Mouse (Mus musculus) limb, embryonic 15.5 days (tissue): ENCODE data around the gene Cdyl. TPM values are rescaled to one million over a fixed set of nuclear protein-coding genes. Genes with fewer than 3 reads are reported as not detected.
A peak's percentile ranks its signal among the peaks of the same experiment; 100 is the strongest.

Source experiments
- ATAC-seq: fragments of 200-750 bp; cut with Nextera tagmentation; 2 replicates; pipeline ENCODE4 v1.8.0; 2017; ENCODE audit warnings: low read depth, moderate TSS enrichment; ENCODE audit not compliant: insufficient number of reproducible peaks, low FRiP score, low TSS enrichment
- H3K27ac ChIP-seq: fragments of 300-500 bp; sonication (generic); 2 replicates; pipeline ENCODE4 v1.5.1; 2015; ENCODE audit warnings: moderate library complexity, mild to moderate bottlenecking, inconsistent platforms
- H3K27me3 ChIP-seq: fragments of 300-500 bp; sonication (generic); 2 replicates; pipeline ENCODE4 v1.6.1; 2015; ENCODE audit warnings: inconsistent platforms
- H3K36me3 ChIP-seq: fragments of 300-500 bp; sonication (generic); 2 replicates; pipeline ENCODE4 v1.6.1; 2015; ENCODE audit warnings: inconsistent platforms
- H3K4me1 ChIP-seq: fragments of 300-500 bp; sonication (generic); 2 replicates; pipeline ENCODE4 v1.6.1; 2015; ENCODE audit warnings: inconsistent platforms
- H3K4me2 ChIP-seq: fragments of 300-500 bp; sonication (generic); 2 replicates; pipeline ENCODE4 v1.6.1; 2015; ENCODE audit warnings: mild to moderate bottlenecking, inconsistent platforms
- H3K4me3 ChIP-seq: fragments of 300-500 bp; sonication (generic); 2 replicates; pipeline ENCODE4 v1.5.1; 2015; ENCODE audit warnings: mild to moderate bottlenecking, inconsistent platforms
- H3K9ac ChIP-seq: fragments of 300-500 bp; sonication (generic); 2 replicates; pipeline ENCODE4 v1.6.1; 2015; ENCODE audit warnings: inconsistent platforms
- H3K9me3 ChIP-seq: fragments of 300-500 bp; sonication (generic); 2 replicates; pipeline ENCODE4 v1.6.1; 2016; ENCODE audit warnings: inconsistent platforms
- WGBS: fragments of 180-500 bp; shearing (Covaris S2); methylation state at CpG from one replicate; pipeline ENCODE4 v1.1.7; 2015; 5-methylcytosine and 5-hydroxymethylcytosine counted together
- polyA plus RNA-seq: library from polyadenylated mRNA; unstranded; fragments of >200 nt; fragmentation: Nextera tagmentation; extraction: Ambion mirVana; gene quantifications from 2 replicates; pipeline ENCODE4 v1.2.1, GENCODE M21; 2015

Cdyl gene
- polyA plus RNA-seq, 1 experiment from 2014 or later, result 16.6 TPM

DNA sequence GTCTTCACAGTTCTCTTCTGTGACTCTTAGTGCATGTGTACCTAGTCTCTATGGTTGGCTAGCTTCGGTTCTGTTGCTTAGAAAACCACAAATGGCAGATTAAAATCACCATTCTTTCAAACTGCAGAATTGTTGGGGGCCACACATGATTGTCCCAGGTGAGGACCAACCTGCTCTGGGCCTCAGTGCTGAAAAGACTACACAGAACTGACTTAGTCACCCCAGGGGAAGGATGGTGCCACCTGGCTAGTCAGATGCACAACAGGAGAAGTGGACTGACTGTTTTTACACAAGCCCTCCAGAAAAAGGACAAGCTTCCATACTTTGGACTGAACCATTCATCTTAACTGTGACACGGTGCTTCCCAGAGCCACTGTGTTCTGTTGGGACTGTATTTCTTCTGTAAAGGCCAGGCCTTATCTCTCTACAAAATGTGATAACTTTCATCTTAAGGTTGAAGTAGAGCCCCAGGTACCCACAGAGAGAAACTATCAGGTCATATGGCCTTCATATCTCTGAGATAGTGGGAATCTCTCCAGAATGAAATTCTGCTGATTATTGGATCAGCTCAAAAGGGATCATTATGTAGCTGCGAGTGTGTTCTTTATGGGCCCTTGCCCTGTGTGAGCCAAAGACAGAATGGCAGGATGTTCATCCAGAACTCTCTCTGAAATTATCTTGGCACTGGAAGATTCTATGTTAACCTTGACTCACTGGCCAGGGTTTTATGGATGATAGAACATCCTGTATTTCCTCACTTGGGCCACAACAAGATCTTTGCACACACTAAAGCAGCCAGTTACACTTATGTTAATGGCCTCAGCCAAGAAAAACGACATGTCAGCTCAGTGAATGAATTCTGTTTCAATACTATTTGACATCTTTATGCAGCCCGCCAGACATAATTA is 149.9 kb downstream of the Cdyl start:
- Histone ChIP-seq H3K4me3 (no peak overlapping the region), H3K4me2 (no peak overlapping the region), H3K36me3 (no peaks in the 10 kb centered on the region), H3K4me1 (peaks cover 37% of the 10 kb centered on the region), H3K9ac (no peak overlapping the region), H3K9me3 (no peaks in the 10 kb centered on the region), H3K27ac (no peak overlapping the region), H3K27me3 (no peaks in the 10 kb centered on the region)
- WGBS, result 65% methylated on average over 5 of the region's 5 CpGs
- no peak for ATAC-seq

DNA sequence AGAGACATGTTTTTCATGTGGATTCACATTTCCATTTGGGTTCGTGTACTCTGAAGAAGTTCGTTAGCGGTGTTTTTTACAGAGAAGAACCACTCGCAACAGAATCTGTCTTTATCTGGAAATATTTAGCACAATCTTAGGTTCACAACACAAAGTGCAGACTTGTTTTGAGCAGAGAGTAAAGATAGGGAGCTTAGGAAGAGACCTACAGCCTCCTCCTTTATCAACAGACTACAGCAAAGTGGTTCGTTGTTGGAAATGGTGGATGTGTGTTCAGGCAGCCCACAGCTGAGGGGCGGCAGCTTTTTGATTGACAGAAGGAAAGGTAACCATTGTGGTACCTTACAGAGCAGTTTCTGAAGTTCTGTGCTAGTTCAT is 150.5 kb downstream of the Cdyl start:
- Histone ChIP-seq H3K36me3 (no peaks in the 10 kb centered on the region), H3K4me2 (no peak overlapping the region), H3K4me1 (peaks cover 40% of the 10 kb centered on the region), H3K4me3 (no peak overlapping the region), H3K9ac (no peak overlapping the region), H3K27me3 (no peaks in the 10 kb centered on the region), H3K9me3 (no peaks in the 10 kb centered on the region), H3K27ac (no peak overlapping the region)
- no peak for ATAC-seq
- 82% methylated on average over 6 of the region's 6 CpGs for WGBS

DNA sequence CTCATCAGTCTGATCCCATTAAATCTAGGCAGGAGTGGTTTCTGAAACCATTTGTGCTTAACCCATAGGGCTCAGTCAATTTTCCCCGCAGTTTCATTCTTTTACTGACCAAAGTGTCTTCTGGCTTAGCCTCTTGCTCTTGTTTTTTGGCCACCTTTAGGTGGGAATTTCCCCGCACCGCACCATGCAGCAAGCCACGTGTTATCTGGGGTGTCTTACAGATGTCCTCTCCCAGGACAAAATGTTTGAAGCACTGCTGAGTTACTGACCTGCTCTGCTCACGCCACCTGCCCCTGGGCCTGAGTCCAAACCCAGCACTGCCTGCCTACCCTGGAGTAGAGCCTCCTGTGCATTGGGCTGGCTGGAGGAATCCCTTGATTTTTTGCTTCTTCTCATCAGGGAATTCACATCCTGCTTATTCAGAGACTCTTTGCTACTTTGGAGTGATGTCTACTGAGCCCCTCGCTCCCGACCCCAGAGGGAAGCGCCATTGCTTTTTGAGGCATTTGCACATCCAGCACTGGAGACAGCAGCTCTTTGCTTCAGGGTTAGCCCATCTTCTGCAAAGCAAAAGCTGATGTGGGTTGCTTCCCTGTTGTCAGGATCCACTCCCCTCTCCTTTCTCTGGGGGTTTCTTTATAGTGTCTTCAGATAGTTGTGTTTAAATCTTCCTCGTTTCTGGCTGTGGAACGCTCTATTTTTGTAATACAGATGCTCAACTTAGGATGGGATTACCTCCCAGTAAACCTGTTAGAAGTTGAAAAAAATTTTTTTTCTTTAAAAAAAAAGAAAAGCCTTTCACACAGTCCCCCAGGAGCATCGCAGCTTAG is 151.9 kb downstream of the Cdyl start:
- Histone ChIP-seq H3K4me1 (peaks cover 39% of the 10 kb centered on the region), H3K4me2 (no peak overlapping the region), H3K36me3 (0 out of 2 replicates have a peak, but pooled peaks cover 4% of the 10 kb centered on the region), H3K27ac (no peak overlapping the region), H3K4me3 (no peak overlapping the region), H3K9ac (no peak overlapping the region), H3K27me3 (no peaks in the 10 kb centered on the region), H3K9me3 (no peaks in the 10 kb centered on the region)
- 71% methylated on average over 11 of the region's 11 CpGs for WGBS
- ATAC-seq, result no peak

DNA sequence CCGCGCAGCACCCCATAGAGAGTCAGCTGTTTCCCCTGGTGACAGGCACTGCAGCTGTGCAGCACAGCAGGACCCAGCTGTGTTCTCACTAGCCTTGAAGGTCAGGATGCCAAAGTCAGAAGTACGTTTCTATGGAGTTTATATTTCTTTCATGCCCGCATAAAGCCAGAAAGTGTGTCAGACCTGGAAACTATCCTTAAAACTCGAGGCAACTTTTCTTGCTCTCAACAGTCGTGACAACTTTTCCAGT is 152.5 kb downstream of the Cdyl start:
- 46% methylated on average over 6 of the region's 6 CpGs for WGBS

DNA sequence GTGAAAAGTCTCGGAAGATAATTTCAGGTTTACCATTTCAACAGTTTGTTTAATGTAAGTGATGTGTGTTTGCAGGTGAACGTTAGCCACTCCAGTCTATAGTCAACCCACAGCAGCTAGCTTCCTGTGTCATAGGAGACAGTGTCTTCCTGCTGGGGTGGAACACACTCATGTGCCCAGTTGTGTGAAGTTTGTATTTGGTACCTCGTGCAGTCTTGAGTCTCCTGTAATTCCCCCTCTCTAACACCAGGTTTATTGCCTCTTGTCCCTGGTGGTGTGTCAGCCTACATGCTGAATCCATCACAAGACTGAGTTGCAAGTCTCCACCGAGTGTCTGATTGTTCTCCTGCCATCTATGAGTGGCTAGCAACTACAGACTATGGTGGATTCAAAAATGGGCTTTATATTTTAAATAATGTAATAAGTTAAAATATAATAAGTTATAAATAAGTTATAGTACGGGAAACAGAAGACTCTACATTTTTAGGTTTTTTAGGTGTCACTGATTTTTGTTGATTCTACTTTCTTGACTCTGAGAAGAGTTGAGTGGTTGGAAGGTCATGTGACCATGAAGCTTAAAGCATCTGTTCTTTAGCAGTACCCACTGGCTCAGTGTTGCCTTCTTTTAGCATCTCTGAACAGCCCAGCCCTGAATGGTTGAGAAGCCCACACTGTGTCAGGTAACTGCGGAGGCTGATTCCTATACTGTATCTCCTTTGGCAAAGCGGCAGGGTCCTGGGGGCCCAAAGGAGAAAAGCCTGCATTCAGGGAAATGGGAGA is 153.9 kb downstream of the Cdyl start:
- Histone ChIP-seq H3K4me2 (no peak overlapping the region), H3K4me1 (peaks cover 43% of the 10 kb centered on the region), H3K9me3 (no peaks in the 10 kb centered on the region), H3K9ac (no peak overlapping the region), H3K4me3 (no peak overlapping the region), H3K27me3 (no peaks in the 10 kb centered on the region), H3K36me3 (peaks cover 22% of the 10 kb centered on the region), H3K27ac (no peak overlapping the region)
- no peak for ATAC-seq
- 70% methylated on average over 7 of the region's 7 CpGs for WGBS

More for the DNA sequence above, 152.5 kb downstream of the Cdyl start:
- no peak overlapping the region for H3K9ac ChIP-seq
- ATAC-seq, result no peak
- H3K4me2 ChIP-seq, result no peak overlapping the region
- no peak overlapping the region for H3K27ac ChIP-seq
- H3K9me3 ChIP-seq, result no peaks in the 10 kb centered on the region
- H3K36me3 ChIP-seq, result peaks cover 9% of the 10 kb centered on the region; the same call in 1 of the 2 replicates
- H3K4me3 ChIP-seq, result no peak overlapping the region
- H3K27me3 ChIP-seq, result no peaks in the 10 kb centered on the region
- peaks cover 43% of the 10 kb centered on the region for H3K4me1 ChIP-seq

DNA sequence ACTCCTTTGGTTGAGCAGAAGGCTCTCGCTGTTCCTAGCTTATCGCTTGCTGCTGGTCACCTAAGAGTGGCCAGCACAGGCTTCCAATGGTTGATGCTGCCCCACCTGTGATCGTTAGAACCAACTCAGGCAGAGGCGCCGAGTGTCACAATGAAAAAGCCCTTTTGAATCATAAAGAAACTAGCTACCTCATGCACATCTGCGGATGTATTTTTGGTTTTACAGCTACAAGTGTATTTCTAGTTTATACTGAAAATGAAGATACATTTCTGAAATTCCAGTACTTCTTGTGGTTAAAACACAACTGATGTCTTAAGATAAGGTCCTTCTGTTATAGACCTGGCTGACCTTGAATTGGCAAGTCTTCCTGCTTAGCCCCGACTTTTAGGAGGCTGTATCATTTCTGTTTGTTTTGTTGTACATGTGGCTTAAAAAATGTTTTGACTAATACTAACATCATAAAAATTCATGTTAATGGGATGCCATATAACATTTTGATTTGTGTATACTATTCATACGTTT is 155.6 kb downstream of the Cdyl start:
- Histone ChIP-seq H3K9ac (no peak overlapping the region), H3K36me3 (peaks cover 33% of the 10 kb centered on the region), H3K27me3 (no peaks in the 10 kb centered on the region), H3K4me2 (no peak overlapping the region), H3K27ac (no peak overlapping the region), H3K4me1 (peaks cover 43% of the 10 kb centered on the region), H3K9me3 (no peaks in the 10 kb centered on the region), H3K4me3 (no peak overlapping the region)
- no peak for ATAC-seq
- 84% methylated on average over 8 of the region's 8 CpGs for WGBS

DNA sequence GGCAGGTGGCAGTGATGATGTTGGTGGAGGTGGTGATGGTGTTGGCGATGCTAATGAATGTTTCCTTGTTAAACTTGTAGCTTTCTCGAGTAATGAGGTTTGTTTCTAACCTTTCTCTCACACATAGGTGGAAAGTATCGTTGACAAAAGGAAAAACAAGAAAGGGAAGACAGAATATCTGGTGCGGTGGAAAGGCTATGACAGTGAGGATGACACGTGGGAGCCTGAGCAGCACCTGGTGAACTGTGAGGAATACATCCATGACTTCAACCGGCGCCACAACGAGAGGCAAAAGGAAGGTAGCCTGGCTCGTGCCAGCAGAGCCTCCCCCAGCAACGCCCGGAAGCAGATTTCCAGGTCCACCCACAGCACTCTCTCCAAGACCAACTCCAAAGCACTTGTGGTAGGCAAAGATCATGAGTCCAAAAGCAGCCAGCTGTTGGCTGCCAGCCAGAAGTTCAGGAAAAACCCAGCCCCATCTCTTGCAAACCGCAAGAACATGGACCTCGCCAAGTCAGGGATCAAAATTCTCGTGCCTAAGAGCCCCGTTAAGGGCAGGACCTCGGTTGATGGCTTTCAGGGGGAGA is 156.2 kb downstream of the Cdyl start:
- peaks cover 33% of the 10 kb centered on the region for H3K36me3 ChIP-seq
- no peak overlapping the region for H3K9ac ChIP-seq
- H3K27ac ChIP-seq, result peak overlapping the region; percentile 48
- ATAC-seq, result 0 out of 2 replicates have a peak, but pooled peaks have one; percentile 56
- no peaks in the 10 kb centered on the region for H3K9me3 ChIP-seq
- no peak overlapping the region for H3K4me2 ChIP-seq
- 63% methylated on average over 16 of the region's 16 CpGs for WGBS
- H3K27me3 ChIP-seq, result no peaks in the 10 kb centered on the region
- H3K4me1 ChIP-seq, result peaks cover 43% of the 10 kb centered on the region
- no peak overlapping the region for H3K4me3 ChIP-seq

DNA sequence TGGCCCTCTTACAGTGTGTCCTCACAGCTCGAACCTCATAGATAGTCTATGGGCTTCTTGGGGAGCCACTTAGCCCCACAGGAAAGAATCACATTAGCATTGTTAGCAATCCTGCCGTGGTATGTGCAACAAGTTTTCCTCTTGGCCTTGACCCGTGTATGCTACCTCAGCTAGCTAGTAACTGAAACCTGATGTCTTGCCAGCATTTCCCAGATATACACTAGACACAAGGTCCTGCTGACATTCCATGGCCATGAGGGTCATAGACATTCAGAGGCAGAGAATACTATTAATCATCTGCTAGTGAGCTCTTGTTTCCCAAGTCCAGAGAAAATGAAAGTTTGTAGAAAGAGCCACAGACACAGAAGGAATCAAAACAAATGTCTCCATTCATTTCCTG is 158.0 kb downstream of the Cdyl start:
- H3K27me3 ChIP-seq, result no peaks in the 10 kb centered on the region
- 72% methylated on average over 3 of the region's 3 CpGs for WGBS
- no peaks in the 10 kb centered on the region for H3K9me3 ChIP-seq
- peaks cover 33% of the 10 kb centered on the region for H3K36me3 ChIP-seq
- H3K27ac ChIP-seq, result no peak overlapping the region
- ATAC-seq, result no peak
- peaks cover 35% of the 10 kb centered on the region for H3K4me1 ChIP-seq
- no peak overlapping the region for H3K9ac ChIP-seq
- no peak overlapping the region for H3K4me2 ChIP-seq
- no peak overlapping the region for H3K4me3 ChIP-seq

DNA sequence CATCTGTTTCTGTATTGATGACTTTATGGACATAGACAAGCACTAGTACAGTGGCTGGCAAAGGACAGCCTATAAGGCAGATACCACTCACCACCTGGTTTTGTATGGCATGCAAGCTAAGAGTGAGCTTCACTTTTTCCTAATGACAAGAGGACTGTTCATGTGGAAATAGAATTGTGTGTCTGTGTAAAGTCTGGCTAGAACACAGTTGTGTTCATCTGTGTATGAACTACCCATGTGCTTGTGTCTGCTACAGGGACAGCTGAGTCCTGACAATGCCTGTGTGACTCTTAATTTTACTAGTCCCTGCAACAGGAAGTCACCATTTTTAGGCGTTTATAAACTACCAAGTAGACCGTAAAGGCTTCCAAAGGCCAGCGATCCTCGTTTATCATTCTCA is 158.4 kb downstream of the Cdyl start:
- no peak for ATAC-seq
- Histone ChIP-seq H3K9me3 (no peaks in the 10 kb centered on the region), H3K36me3 (peaks cover 33% of the 10 kb centered on the region), H3K27ac (no peak overlapping the region), H3K27me3 (no peaks in the 10 kb centered on the region), H3K4me3 (no peak overlapping the region), H3K4me1 (peaks cover 38% of the 10 kb centered on the region), H3K4me2 (no peak overlapping the region), H3K9ac (no peak overlapping the region)
- 74% methylated on average over 4 of the region's 4 CpGs for WGBS

DNA sequence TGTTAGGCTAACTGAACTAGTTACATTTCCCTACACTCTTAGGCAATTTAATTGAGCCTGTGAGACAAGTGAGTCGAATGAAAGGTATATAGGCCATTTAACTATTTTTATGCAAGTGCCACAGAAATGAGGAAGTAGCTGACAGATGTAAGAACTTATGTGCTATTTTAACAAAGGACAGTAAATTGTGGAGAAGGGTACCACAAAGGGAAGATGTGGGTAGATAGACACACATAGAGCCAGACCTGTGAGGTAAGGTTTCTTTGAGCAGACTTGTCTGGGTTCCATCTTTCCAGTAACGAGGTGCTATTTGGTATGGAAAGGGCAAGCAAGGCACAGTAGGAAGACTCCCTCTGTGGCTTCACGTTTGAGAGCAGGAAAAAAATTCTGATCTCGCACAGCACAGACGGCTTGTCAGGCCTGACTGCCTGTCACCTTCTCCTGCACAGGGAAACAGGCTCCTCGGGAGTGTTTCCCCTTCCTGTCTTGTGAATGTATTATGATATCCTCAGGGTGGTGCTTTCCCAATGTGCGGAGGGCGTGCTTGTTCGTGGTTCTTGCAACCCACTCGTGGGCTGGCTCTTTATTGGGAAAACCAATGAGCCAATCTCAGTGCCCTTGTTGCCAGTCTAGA is 162.3 kb downstream of the Cdyl start:
- no peak overlapping the region for H3K4me2 ChIP-seq
- H3K9ac ChIP-seq, result no peak overlapping the region
- ATAC-seq, result no peak
- H3K27ac ChIP-seq, result no peak overlapping the region
- no peaks in the 10 kb centered on the region for H3K9me3 ChIP-seq
- WGBS, result 37% methylated on average over 10 of the region's 10 CpGs
- peaks cover 40% of the 10 kb centered on the region for H3K36me3 ChIP-seq
- H3K4me1 ChIP-seq, result peaks cover 17% of the 10 kb centered on the region
- H3K27me3 ChIP-seq, result no peaks in the 10 kb centered on the region
- no peak overlapping the region for H3K4me3 ChIP-seq

DNA sequence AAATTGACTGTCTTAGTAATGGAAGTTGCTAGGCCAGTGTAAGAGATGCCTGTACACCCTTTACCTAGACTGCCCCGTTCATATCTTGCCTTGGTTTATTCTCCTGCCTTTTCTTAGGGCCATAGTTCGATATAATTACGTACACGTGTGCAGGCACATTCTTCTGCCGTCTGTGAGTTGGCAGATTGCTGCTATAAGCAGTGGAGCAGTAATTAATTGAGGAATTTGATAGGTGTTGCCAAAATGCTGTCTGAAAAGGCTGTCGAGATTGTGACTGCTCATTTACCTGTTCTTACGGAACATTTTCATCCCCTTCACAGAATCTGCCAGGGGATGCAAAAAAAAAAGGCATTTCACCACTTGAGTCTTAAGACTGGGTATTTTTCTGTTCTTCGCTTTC is 163.2 kb downstream of the Cdyl start:
- Histone ChIP-seq H3K4me2 (no peak overlapping the region), H3K27ac (no peak overlapping the region), H3K36me3 (peaks cover 37% of the 10 kb centered on the region), H3K27me3 (no peaks in the 10 kb centered on the region), H3K9ac (no peak overlapping the region), H3K9me3 (no peaks in the 10 kb centered on the region), H3K4me3 (no peak overlapping the region), H3K4me1 (peaks cover 15% of the 10 kb centered on the region)
- 29% methylated on average over 8 of the region's 8 CpGs for WGBS
- ATAC-seq, result no peak
